Mouse (Mus musculus) CH12.LX (cell line): ENCODE measurements around the gene Plekha4. TPM values are rescaled to one million over a fixed set of nuclear protein-coding genes. Genes with fewer than 3 reads are reported as not detected.

ENCODE experiments used
- DNase-seq: peaks from one replicate; pipeline ENCODE4 v3.0.0-alpha.2; 2013; ENCODE audit errors: extremely low read depth
- H3K27ac ChIP-seq: 2 replicates; pipeline ENCODE4 v1.5.1; 2012; ENCODE audit warnings: low read depth, mild to moderate bottlenecking, control low read depth, moderate library complexity; ENCODE audit not compliant: insufficient read depth
- H3K27me3 ChIP-seq: replicated peaks from 2 replicates; pipeline ENCODE3; 2012; ENCODE audit warnings: inconsistent platforms
- H3K36me3 ChIP-seq, 2 experiments: replicated peaks in 1 of 2; 2 replicates each; pipeline versions ENCODE3 to v1.6.1; 2012; ENCODE audit warnings: inconsistent platforms in 1 of 2, low read length in 1 of 2, mild to moderate bottlenecking in 1 of 2, mixed read lengths in 1 of 2, moderate library complexity in 1 of 2; ENCODE audit not compliant: control insufficient read depth in 1 of 2, insufficient read depth in 1 of 2
- H3K4me1 ChIP-seq, 2 experiments: 2 replicates each; pipeline ENCODE4 v1.6.1; 2012; ENCODE audit warnings: inconsistent platforms in 1 of 2, moderate library complexity in 1 of 2; ENCODE audit not compliant: insufficient read depth in 2 of 2, control insufficient read depth in 1 of 2
- H3K4me2 ChIP-seq: 2 replicates; pipeline ENCODE4 v1.6.1; 2012; ENCODE audit warnings: low read depth, mild to moderate bottlenecking, control low read depth; ENCODE audit not compliant: poor library complexity, insufficient read depth, severe bottlenecking
- H3K4me3 ChIP-seq, 3 experiments: fragments of 150-350 bp in 1 of 3; sonication (generic) in 1 of 3; replicated peaks in 1 of 3; 2 replicates each; pipeline versions ENCODE3 to v1.5.1; 2011 to 2012; ENCODE audit warnings: low read depth in 2 of 3, low read length in 2 of 3, mild to moderate bottlenecking in 2 of 3, moderate library complexity in 2 of 3, control low read depth in 1 of 3, improper control_type of control experiment in 1 of 3, inconsistent platforms in 1 of 3, mixed read lengths in 1 of 3; ENCODE audit not compliant: poor library complexity in 1 of 3
- H3K79me2 ChIP-seq: replicated peaks from 2 replicates; pipeline ENCODE4 v1.6.1; 2012; ENCODE audit warnings: mild to moderate bottlenecking, moderate library complexity; ENCODE audit not compliant: control insufficient read depth, poor library complexity, insufficient read depth, severe bottlenecking; ENCODE audit errors: extremely low read depth
- H3K9ac ChIP-seq: 2 replicates; pipeline ENCODE4 v1.6.1; 2012; ENCODE audit warnings: low read depth, mild to moderate bottlenecking, control low read depth, moderate library complexity; ENCODE audit not compliant: insufficient read depth
- H3K9me3 ChIP-seq: replicated peaks from 2 replicates; pipeline ENCODE3; 2012; ENCODE audit warnings: low read length, inconsistent platforms, mixed read lengths
- BHLHE40 ChIP-seq: IDR thresholded peaks from 2 replicates; pipeline ENCODE4 v1.6.1; 2011; ENCODE audit warnings: mild to moderate bottlenecking, low read depth, low read length, improper control_type of control experiment
- CHD2 ChIP-seq: IDR thresholded peaks from 2 replicates; pipeline ENCODE4 v1.6.1; 2011; ENCODE audit warnings: low read length, improper control_type of control experiment
- E2F4 ChIP-seq: IDR thresholded peaks from 2 replicates; pipeline ENCODE4 v1.6.1; 2011; ENCODE audit warnings: low read depth, low read length, improper control_type of control experiment; ENCODE audit not compliant: insufficient replicate concordance
- ELF1 ChIP-seq: IDR thresholded peaks from 2 replicates; pipeline ENCODE4 v1.6.1; 2014; ENCODE audit warnings: low read depth, mild to moderate bottlenecking, inconsistent platforms, low read length, improper control_type of control experiment
- ETS1 ChIP-seq: conservative IDR thresholded peaks from 2 replicates; pipeline ENCODE4 v1.6.1; 2012; ENCODE audit warnings: low read depth, mild to moderate bottlenecking, inconsistent platforms, low read length, improper control_type of control experiment, moderate library complexity
- KAT2A ChIP-seq: IDR thresholded peaks from 2 replicates; pipeline ENCODE4 v1.6.1; 2012; ENCODE audit warnings: low read length, improper control_type of control experiment, inconsistent platforms; ENCODE audit not compliant: insufficient replicate concordance
- MAFK ChIP-seq: IDR thresholded peaks from 2 replicates; pipeline ENCODE4 v1.6.1; 2011; ENCODE audit warnings: low read length, improper control_type of control experiment; ENCODE audit not compliant: insufficient replicate concordance
- MAZ ChIP-seq: IDR thresholded peaks from 2 replicates; pipeline ENCODE4 v1.6.1; 2012; ENCODE audit warnings: low read depth, mild to moderate bottlenecking, inconsistent platforms, low read length, improper control_type of control experiment, moderate library complexity
- MEF2A ChIP-seq: IDR thresholded peaks from 2 replicates; pipeline ENCODE4 v1.6.1; 2014; ENCODE audit warnings: low read depth, mild to moderate bottlenecking, inconsistent platforms, low read length, improper control_type of control experiment, borderline replicate concordance
- MXI1 ChIP-seq: IDR thresholded peaks from 2 replicates; pipeline ENCODE4 v1.6.1; 2011; ENCODE audit warnings: mild to moderate bottlenecking, low read depth, low read length, improper control_type of control experiment
- MYC ChIP-seq: IDR thresholded peaks from 2 replicates; pipeline ENCODE4 v1.6.1; 2011; ENCODE audit warnings: low read depth, mild to moderate bottlenecking, improper control_type of control experiment, low read length
- NELFE ChIP-seq: IDR thresholded peaks from 2 replicates; pipeline ENCODE4 v1.6.1; 2011; ENCODE audit warnings: low read depth, low read length, improper control_type of control experiment
- POLR2A ChIP-seq: IDR thresholded peaks from 2 replicates; pipeline ENCODE4 v1.6.1; 2011; ENCODE audit warnings: low read depth, mild to moderate bottlenecking, improper control_type of control experiment, low read length
- POLR2AphosphoS2 ChIP-seq: IDR thresholded peaks from 2 replicates; pipeline ENCODE4 v1.6.1; 2011; ENCODE audit warnings: low read depth, low read length, improper control_type of control experiment
- RAD21 ChIP-seq: IDR thresholded peaks from 2 replicates; pipeline ENCODE4 v1.6.1; 2011; ENCODE audit warnings: low read depth, mild to moderate bottlenecking, low read length, improper control_type of control experiment, moderate library complexity
- RCOR1 ChIP-seq: conservative IDR thresholded peaks from 2 replicates; pipeline ENCODE4 v1.6.1; 2012; ENCODE audit warnings: low read depth, mild to moderate bottlenecking, inconsistent platforms, low read length, improper control_type of control experiment
- SIN3A ChIP-seq: IDR thresholded peaks from 2 replicates; pipeline ENCODE4 v1.6.1; 2012; ENCODE audit warnings: low read length, improper control_type of control experiment, inconsistent platforms
- SMC3 ChIP-seq: IDR thresholded peaks from 2 replicates; pipeline ENCODE4 v1.6.1; 2011; ENCODE audit warnings: low read depth, low read length, improper control_type of control experiment
- USF1 ChIP-seq: IDR thresholded peaks from 2 replicates; pipeline ENCODE4 v1.6.1; 2014; ENCODE audit warnings: low read depth, mild to moderate bottlenecking, inconsistent platforms, low read length, improper control_type of control experiment
- ZNF384 ChIP-seq: IDR thresholded peaks from 2 replicates; pipeline ENCODE4 v1.6.1; 2012; ENCODE audit warnings: low read depth, low read length, improper control_type of control experiment, inconsistent platforms
- dilution Hi-C: fragments of 300-500 bp; cut with MboI; formaldehyde crosslinking; loops from 2 replicates; pipeline ENCODE4 v1.14.3; 2020; ENCODE audit warnings: low sequenced_read_pairs; ENCODE audit not compliant: extremely low pct_unique_long_range_greater_than_20kb, extremely low pct_ligation_motif_present
- in situ Hi-C: fragments of 300-500 bp; cut with MboI; formaldehyde crosslinking; loops from 3 replicates; pipeline ENCODE4 v1.14.3; 2019; ENCODE audit warnings: low sequenced_read_pairs, low pct_ligation_motif_present, low pct_unique_long_range_greater_than_20kb, mixed read lengths
- polyA plus RNA-seq: library from polyadenylated mRNA; unstranded; fragments of >175 nt; gene quantifications from 2 replicates; pipeline ENCODE4 v1.2.1, GENCODE M21; 2012; ENCODE audit warnings: low read depth; ENCODE audit not compliant: insufficient read length
- total RNA-seq, 2 experiments: library from RNA; depleted of rRNA; stranded (reverse); fragments of 300-350 nt in 1 of 2; fragments of >200 nt in 1 of 2; gene quantifications; 2 replicates each; pipeline ENCODE4 v1.2.3; 2012 to 2014

Plekha4 gene
- total and polyA plus RNA-seq, 3 experiments: 0.25 to 0.90 (median 0.28) TPM

- H3K79me2 ChIP-seq: peaks cover 24% of the 10 kb centered on the region
- dilution Hi-C loops (no loop called here), in situ Hi-C loops (loop anchor here (10.0 kb wide), 1 partner anchor 61 kb away; no protein-coding TSS in a partner anchor)
- peak overlapping the region in 2 of 3 experiments; percentile 25 to 52 for H3K4me3 ChIP-seq
- H3K4me1 ChIP-seq: peaks cover 5 to 36% of the 10 kb centered on the region in 2 experiments
- H3K36me3 ChIP-seq: peaks cover 19 to 29% of the 10 kb centered on the region in 2 experiments
- H3K9me3 ChIP-seq: no peaks in the 10 kb centered on the region
- H3K27me3 ChIP-seq: peaks cover 3% of the 10 kb centered on the region
- DNase-seq: no peak
- peak overlapping the region; percentile 56 for H3K9ac ChIP-seq
- no peak for TF ChIP-seq RCOR1
- TF ChIP-seq MEF2A: no peak
- peak; percentile 47; the same call in 1 of the 2 replicates for TF ChIP-seq ETS1
- TF ChIP-seq ZNF384: no peak
- peak overlapping the region; percentile 79; the same call in 1 of the 2 replicates for H3K4me2 ChIP-seq
- no peak overlapping the region for H3K27ac ChIP-seq
These were observed 2.4 kb upstream of the Plekha4 start for GRCm38 (mm10) chr7:45523678-45524170.

- TF ChIP-seq SIN3A: peak; percentile 72
- TF ChIP-seq POLR2A: no peak
- TF ChIP-seq BHLHE40: peak; percentile 46; the same call in 1 of the 2 replicates
- TF ChIP-seq, all 38 proteins: peak for 2
- in situ Hi-C loops: loop anchor here (10.0 kb wide), 1 partner anchor 60 kb away; no protein-coding TSS in a partner anchor
- Histone ChIP-seq H3K36me3 (peaks cover 19 to 29% of the 10 kb centered on the region in 2 experiments), H3K27me3 (peaks cover 9% of the 10 kb centered on the region), H3K4me1 (peaks cover 7 to 44% of the 10 kb centered on the region in 2 experiments), H3K4me3 (peak overlapping the region; percentile 59 to 92 (median 88)), H3K79me2 (peaks cover 24% of the 10 kb centered on the region), H3K27ac (peak overlapping the region; percentile 75), H3K9ac (peak overlapping the region; percentile 81), H3K9me3 (no peaks in the 10 kb centered on the region), H3K4me2 (peak overlapping the region; percentile 71)
- DNase-seq: no peak
- dilution Hi-C loops: no loop called here
These were observed 1.1 kb upstream of the Plekha4 start for GRCm38 (mm10) chr7:45524841-45525621.

GRCm38 (mm10) chr7:45526474-45527120 is 467 bp downstream of the Plekha4 start:
- dilution Hi-C loops: no loop called here
- peak overlapping the region; percentile 81 for H3K9ac ChIP-seq
- H3K36me3 ChIP-seq: peaks cover 19 to 29% of the 10 kb centered on the region in 2 experiments
- no peaks in the 10 kb centered on the region for H3K9me3 ChIP-seq
- DNase-seq: peak; percentile 40
- H3K4me2 ChIP-seq: peak overlapping the region; percentile 41; the same call in 1 of the 2 replicates
- in situ Hi-C loops: loop anchor here (10.0 kb wide), 1 partner anchor 58 kb away; no protein-coding TSS in a partner anchor
- H3K4me3 ChIP-seq: peak overlapping the region; percentile 44 to 92 (median 59)
- H3K27me3 ChIP-seq: peaks cover 22% of the 10 kb centered on the region
- H3K27ac ChIP-seq: peak overlapping the region; percentile 14; the same call in 1 of the 2 replicates
- H3K79me2 ChIP-seq: peaks cover 24% of the 10 kb centered on the region
- H3K4me1 ChIP-seq: peaks cover 8 to 45% of the 10 kb centered on the region in 2 experiments
- TF ChIP-seq MAZ (no peak), USF1 (no peak), POLR2AphosphoS2 (no peak), MEF2A (no peak), NELFE (no peak), ZNF384 (peak; percentile 27; the same call in 1 of the 2 replicates), BHLHE40 (no peak), MXI1 (no peak), ETS1 (no peak), CHD2 (no peak), KAT2A (no peak), SIN3A (no peak), MAFK (no peak), RAD21 (peak; percentile 42), MYC (0 out of 2 replicates have a peak, but pooled peaks have one; percentile 6), ELF1 (no peak), SMC3 (peak; percentile 38; the same call in 1 of the 2 replicates), E2F4 (no peak)
